Mouse (Mus musculus): ENCODE measurements at regions not wholly inside any gene's neighbourhood (a gene's known extent, or its start where the extent isn't known, plus 50 kb on each side); places are given as distances from the start of the nearest gene placed in this dataset.

- no peak for DNase-seq
These were observed 73.6 kb downstream of the Sdc1 start for GRCm38 (mm10) chr12:8844748-8845147.

DNA sequence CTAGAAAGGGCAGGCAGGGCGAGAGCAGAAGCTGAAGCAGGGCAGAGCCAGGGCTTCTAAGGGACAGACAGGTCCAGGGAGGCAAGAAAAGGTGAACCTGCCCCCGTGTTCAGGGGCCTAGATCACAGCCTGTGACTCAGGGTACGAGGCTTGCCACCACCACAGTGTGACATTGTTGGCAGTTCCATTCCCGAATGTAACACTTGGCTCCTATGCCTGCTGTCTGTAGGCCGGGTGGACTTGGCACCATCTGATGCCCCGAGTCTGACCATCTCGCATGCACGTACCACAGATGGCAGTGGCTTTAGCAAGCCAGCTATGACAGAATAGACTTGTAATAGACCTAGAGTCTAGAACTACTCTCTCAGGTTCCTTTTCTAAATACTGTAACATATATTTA lies 74.3 kb downstream of the Sdc1 start:
- DNase-seq, result no peak

- no peak for DNase-seq
These were observed 74.8 kb upstream of the Laptm4a start for GRCm38 (mm10) chr12:8846425-8847226.

DNA sequence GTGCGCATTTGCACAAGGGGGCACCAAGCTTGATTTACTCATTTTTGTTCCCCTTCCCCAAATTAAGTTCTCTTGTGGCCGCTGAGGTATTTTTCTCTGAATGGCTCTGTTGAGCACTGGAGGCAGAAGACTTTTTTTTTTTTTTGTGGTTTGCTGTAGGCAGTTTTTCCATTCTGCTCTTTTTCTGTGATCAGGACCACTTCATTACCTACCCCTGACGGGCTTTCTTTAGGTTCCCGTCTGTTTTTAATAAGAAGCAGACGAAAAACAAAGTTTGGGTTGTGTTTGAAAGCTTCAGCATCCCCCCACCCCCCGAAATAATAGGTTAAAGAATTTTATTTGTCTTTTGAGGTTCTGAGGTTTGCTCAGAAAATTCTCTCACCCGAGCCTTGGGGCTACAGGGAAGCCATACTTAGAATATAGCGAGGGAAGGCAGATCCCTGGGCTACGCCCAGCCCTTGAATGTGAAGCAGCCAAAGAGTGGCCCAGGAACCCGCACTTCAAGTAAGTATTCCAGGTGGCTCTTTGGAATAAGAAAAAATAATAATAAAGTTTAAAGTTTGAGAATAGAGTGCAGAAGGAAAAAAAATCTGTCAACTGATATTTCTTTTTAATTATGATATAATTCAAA lies 74.1 kb upstream of the Laptm4a start:
- DNase-seq, result no peak

DNA sequence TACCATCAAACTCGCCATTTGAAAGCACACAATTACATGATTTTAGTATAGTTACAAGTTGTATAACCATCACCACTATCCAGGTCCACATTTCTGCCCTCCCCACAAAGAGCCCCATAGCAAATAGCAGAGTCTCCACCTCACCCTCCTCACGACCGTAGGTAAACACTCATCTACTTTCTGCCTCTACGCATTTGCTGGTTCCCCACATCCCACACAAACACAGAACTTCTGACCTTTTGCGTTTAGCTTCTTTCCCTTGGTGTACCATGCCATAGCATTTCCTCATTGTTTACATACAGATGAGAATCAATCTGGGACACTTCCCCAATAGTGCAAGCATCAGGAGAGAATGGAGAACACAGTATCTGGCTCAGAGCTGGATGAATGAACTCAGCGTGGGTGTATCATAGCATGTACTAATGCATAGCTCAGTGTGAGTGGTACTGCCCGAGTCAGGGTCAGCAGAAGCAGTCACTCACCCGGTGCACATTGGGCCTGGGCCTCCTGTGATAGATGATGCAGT lies 73.5 kb upstream of the Laptm4a start:
- no peak for DNase-seq

- no peak for DNase-seq
These were observed 67.6 kb upstream of the Laptm4a start for GRCm38 (mm10) chr12:8853858-8854257.

DNA sequence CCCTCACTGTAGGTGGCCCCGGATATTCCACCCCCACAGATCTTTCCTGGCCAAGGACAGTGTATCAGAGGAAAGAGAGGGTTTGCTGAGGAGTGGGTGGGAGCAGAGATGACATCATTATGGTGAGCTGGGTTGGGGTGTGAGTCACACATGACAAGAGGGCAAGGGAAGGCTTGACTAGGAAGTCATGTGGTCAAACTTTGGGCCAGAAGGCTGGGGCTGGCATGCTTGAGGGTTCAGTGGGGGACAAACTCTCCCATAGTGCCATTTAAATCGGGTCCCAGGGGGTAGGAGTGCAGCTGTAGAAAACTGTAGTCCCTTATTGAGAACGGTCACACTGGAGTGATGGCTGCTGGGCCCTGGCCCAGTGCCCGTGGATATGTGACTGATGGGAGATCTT lies 67.1 kb upstream of the Laptm4a start:
- no peak for DNase-seq

- DNase-seq, result no peak
These were observed 66.3 kb upstream of the Laptm4a start for GRCm38 (mm10) chr12:8855119-8855518.

- no peak for DNase-seq
These were observed 65.4 kb upstream of the Laptm4a start for GRCm38 (mm10) chr12:8856051-8856543.

DNA sequence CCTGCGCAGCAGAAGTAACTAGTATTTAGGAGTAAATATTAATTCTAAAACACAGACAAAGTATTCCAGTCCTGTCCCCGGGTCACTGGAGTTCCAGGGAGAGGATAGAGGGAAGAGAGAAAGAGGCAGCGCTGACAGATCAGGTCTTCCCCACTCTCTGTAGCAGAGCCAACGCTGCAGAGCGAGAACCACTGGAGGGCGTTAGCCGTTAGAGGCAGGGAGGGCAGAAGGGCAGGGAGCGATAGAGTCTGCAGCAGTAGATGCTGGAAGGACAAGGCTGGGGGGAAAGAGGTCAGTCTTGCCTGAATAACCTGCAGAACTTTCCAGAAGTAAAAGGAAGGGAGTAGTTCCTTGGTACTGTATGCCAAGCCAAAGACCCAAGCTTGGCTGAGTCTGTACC lies 64.2 kb upstream of the Laptm4a start:
- no peak for DNase-seq

GRCm38 (mm10) chr12:8858748-8859147 lies 62.7 kb upstream of the Laptm4a start:
- DNase-seq, result no peak

DNA sequence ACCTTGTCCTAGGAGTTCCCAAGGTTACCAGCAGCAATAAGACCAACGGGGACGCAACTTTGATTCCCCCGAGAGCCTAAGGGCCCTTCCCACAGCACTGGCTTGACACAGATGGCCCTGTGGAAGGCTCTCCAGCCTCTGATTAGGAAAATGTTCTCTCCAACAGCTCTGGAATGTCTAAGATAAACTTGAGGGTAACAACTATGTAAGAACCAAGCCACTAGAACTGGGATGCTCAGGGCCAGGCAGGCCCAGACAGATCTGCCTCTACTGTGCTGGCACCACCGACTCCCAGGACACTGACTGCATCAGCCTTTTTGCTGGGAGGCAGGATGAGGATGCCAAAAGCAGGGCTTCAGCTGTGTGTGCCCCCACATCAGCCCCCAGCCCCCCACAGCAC lies 61.9 kb upstream of the Laptm4a start:
- DNase-seq, result no peak

DNA sequence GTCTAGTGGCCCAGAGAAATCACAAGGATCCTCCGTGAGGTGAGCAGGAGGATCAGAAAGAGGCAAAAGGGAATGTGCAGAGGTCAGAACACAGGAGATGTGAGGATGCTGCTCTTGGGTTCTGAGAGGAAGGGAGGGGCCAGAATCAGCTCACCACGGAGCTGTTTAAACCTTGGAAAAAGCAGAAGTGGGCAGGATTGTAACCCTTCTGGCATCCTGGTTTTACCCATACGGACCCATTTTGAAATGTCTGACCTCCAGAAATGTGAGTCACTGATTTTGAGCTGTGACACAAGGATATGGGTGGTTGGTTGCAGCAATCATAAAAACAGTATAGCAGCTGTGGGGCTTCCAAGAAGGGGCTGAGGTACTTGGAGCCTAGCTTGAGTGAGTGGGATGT lies 56.6 kb upstream of the Laptm4a start:
- no peak for DNase-seq

DNA sequence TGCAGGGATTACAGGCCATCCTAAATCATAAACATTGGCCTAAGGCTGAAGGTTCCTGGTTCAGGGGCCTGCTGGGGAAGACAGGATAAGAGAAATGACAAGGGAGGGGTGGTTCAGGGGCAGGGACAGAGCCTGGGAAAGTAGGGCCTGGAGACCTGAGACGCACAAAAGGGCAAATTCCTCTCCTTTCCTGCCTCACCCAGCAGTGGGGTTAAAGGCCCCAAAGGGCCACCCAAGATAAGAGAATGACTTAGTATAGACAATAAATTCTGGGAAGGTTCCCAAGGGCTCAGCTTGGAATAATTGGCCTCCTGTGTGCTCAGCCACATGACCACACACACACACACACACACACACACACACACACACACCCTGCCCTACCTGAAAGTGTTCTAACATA lies 56.2 kb upstream of the Laptm4a start:
- DNase-seq, result no peak

DNA sequence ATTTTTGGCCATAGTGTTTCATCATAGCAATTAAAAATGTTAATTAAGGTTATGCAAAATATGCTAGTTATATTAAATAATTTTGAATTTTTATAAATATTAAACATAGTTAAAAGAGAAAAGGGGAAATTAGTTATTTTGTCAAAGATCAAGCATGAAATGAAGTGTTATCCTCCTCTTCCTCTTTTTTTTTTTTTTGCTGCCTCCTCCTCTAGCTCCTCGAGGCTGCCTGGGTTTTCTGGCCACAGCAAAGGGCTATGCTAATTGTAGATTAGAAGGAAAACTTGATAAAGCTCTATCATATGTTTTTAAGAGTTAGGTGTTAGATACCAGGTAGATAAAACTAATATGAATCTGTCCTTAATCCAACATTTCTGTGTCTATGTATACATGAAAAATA lies 54.4 kb upstream of the Laptm4a start:
- DNase-seq, result no peak

DNA sequence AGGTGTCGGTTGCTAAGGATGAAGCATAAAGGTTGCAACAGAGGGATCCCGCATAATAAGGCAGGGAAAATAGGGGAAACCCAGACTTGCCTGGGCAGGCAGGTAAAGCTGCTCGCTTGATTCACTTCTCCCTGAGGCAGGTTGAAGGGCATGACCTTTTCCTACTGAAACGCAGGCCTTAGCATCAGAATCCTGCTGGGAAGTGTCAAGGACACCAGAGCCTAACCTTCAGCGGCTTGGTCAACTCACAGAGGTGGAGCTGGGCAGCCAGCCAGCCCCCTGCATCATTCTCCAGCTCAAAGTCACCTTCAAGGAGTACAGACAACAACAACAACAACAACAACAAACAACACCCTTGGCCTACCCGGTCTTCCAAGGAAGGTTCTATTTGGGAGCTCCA lies 52.8 kb upstream of the Laptm4a start:
- peak in 1 of 2 experiments; percentile 28 for DNase-seq

DNA sequence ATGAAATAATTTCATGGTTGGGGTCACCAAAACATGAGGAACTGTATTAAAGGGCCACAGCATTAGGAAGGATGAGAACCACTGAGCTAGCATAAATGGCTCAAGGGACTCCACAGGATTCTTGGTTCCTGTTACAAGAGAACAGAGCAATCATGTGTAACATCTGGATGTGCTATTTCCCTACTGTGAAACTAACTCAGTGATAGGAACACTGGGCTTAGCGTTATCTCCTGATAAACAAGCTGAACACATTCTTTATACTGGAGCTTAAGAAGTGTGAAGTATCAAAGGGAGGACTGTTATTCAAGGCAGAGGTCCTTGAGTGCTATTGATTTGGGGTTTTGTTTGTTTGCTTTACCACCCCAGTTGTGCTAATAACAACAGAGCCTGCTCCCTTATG lies 52.3 kb upstream of the Laptm4a start:
- DNase-seq, result no peak
